Mouse (Mus musculus) heart, adult 9 months (tissue): ENCODE results near the gene Inpp5b.
A peak's percentile ranks its signal among the peaks of the same experiment; 100 is the strongest.
"Not testable (repeated sequence)": the region's sequence is repeated elsewhere in the genome, so short reads cannot be mapped to it uniquely, and the experiment has no call there.

ENCODE experiments used
- DNase-seq, 2 experiments: peaks; one replicate each; pipeline ENCODE4 v3.0.0; 2022; ENCODE audit warnings: low spot score in 2 of 2

Gene Inpp5b

GRCm38 (mm10) chr4:124709961-124710446, 31.6 kb upstream of the Inpp5b start:
- DNase-seq: peak; percentile 46 to 52

- DNase-seq: peak; percentile 41 to 50
Observed at GRCm38 (mm10) chr4:124710776-124711291, 30.8 kb upstream of the Inpp5b start.

- DNase-seq: no peak
Observed at GRCm38 (mm10) chr4:124712618-124713017, 29.0 kb upstream of the Inpp5b start.

- not testable (repeated sequence) for DNase-seq
Observed at GRCm38 (mm10) chr4:124713850-124714249, 27.8 kb upstream of the Inpp5b start.

- peak; percentile 92 to 94 for DNase-seq
Observed at GRCm38 (mm10) chr4:124714545-124715481, 26.8 kb upstream of the Inpp5b start, which contains the start of gene Sf3a3. Gene Sf3a3, plus strand, starts transcription at chr4:124714776.

- DNase-seq: no peak
Observed at GRCm38 (mm10) chr4:124719101-124719500, 22.5 kb upstream of the Inpp5b start.

GRCm38 (mm10) chr4:124726121-124726520, 15.5 kb upstream of the Inpp5b start:
- DNase-seq: no peak

- DNase-seq: no peak
Observed at GRCm38 (mm10) chr4:124736952-124737351, 4.7 kb upstream of the Inpp5b start.

- no peak for DNase-seq
Observed at GRCm38 (mm10) chr4:124737486-124737885, 4.2 kb upstream of the Inpp5b start.

GRCm38 (mm10) chr4:124738013-124738412, 3.6 kb upstream of the Inpp5b start:
- DNase-seq: no peak

GRCm38 (mm10) chr4:124738783-124739182, 2.9 kb upstream of the Inpp5b start:
- DNase-seq: no peak

GRCm38 (mm10) chr4:124742839-124743238, 1.2 kb downstream of the Inpp5b start:
- DNase-seq: no peak

- no peak for DNase-seq
Observed at GRCm38 (mm10) chr4:124746577-124746976, 4.9 kb downstream of the Inpp5b start.

- no peak for DNase-seq
Observed at GRCm38 (mm10) chr4:124747851-124748250, 6.2 kb downstream of the Inpp5b start.

GRCm38 (mm10) chr4:124751300-124752250, 9.9 kb downstream of the Inpp5b start:
- DNase-seq: peak; percentile 99 to 100

- DNase-seq: no peak
Observed at GRCm38 (mm10) chr4:124752281-124753199, 10.9 kb downstream of the Inpp5b start.

GRCm38 (mm10) chr4:124755526-124755925, 13.9 kb downstream of the Inpp5b start:
- DNase-seq: peak in 1 of 2 experiments; percentile 34

- DNase-seq: no peak
Observed at GRCm38 (mm10) chr4:124759305-124759811, 17.7 kb downstream of the Inpp5b start.

GRCm38 (mm10) chr4:124761201-124761600, 19.6 kb downstream of the Inpp5b start:
- no peak for DNase-seq

- DNase-seq: no peak
Observed at GRCm38 (mm10) chr4:124762858-124763452, 21.3 kb downstream of the Inpp5b start.
